Mouse (Mus musculus) liver, embryonic 14.5 days (tissue): ENCODE measurements at regions not wholly inside any gene's neighbourhood (a gene's known extent, or its start where the extent isn't known, plus 50 kb on each side); places are given as distances from the start of the nearest gene placed in this dataset.

Source experiments
- CTCF ChIP-seq: IDR thresholded peaks from 2 replicates; pipeline ENCODE4 v1.5.1; 2016; ENCODE audit warnings: antibody characterized with exemption, low read depth, control low read depth
- EP300 ChIP-seq: IDR thresholded peaks from 2 replicates; pipeline ENCODE4 v1.6.1; 2016; ENCODE audit warnings: antibody characterized with exemption, low read depth

- TF ChIP-seq EP300 (no peak), CTCF (no peak)
These were observed 220.0 kb downstream of the Mpdz start for GRCm38 (mm10) chr4:81222468-81223175.
